Mouse (Mus musculus): ENCODE measurements around the gene Ndufa7.

- no peak for TF ChIP-seq CTCF (IDR thresholded peaks at IDR 0.05; ENCODE audit: low read depth)
- no peak for TF ChIP-seq EP300 (optimal IDR thresholded peaks at IDR 0.05)
These were observed 35.6 kb upstream of the Ndufa7 start for GRCm38 (mm10) chr17:33788732-33789131.
